Mouse (Mus musculus): ENCODE measurements at regions not wholly inside any gene's neighbourhood (a gene's known extent, or its start where the extent isn't known, plus 50 kb on each side); places are given as distances from the start of the nearest gene placed in this dataset.

- TF ChIP-seq CTCF (IDR thresholded peaks at IDR 0.05): no peak
- TF ChIP-seq EP300 (IDR thresholded peaks at IDR 0.05): no peak
These were observed 108.8 kb upstream of the Ctbp2 start for GRCm38 (mm10) chr7:133232889-133233441.
